Mouse (Mus musculus): Measurements from ENCODE around the gene Fam83e. TPM values are rescaled to one million over a fixed set of nuclear protein-coding genes. Genes with fewer than 3 reads are reported as not detected.
A peak's percentile ranks its signal among the peaks of the same experiment; 100 is the strongest.

Fam83e gene
- total RNA-seq (2021): under 1 TPM; 0.38 to 0.43 TPM

DNA sequence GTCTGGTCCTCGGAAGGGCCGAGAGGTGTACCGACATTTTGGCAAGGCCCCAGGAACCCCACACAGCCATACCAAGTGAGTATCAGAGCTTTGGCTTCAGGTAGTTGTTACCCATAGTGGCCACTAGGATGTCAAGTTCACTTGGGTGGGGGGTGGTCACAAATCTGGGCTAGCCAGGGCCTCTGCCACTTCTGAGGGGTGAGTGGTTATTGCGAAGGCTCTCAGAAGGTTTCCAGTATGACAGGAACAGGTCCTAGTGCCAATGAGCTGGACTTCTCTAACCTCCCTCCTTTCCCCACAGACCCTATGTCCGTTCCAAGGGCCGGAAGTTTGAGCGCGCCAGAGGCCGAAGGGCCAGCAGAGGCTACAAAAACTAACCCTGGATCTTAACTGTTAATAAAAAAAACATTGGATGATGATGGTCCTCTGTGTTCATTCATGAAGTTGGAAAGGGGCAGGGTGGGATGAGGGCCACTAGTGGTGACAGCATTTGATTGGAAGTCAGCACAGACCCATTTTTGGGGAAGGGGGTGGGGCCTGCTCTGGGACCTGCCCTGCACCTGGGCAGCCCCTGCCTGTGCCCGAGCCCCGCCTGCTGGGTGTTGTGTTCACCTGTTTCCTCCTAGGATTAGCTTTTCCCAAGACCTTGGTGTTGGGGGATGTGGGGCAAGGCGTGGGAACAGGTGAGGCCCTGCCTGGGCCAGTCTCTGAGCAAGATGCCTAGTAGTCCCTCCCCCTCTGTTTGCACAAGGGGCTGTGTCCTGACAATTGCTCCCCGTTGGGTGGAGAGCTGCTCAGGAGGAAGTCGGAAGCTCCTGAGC, at the start of gene Fam83e:
Gene Fam83e, plus strand, starts transcription at position 800 of the 821 bp plus-strand sequence.
- no peak for DNase-seq

DNA sequence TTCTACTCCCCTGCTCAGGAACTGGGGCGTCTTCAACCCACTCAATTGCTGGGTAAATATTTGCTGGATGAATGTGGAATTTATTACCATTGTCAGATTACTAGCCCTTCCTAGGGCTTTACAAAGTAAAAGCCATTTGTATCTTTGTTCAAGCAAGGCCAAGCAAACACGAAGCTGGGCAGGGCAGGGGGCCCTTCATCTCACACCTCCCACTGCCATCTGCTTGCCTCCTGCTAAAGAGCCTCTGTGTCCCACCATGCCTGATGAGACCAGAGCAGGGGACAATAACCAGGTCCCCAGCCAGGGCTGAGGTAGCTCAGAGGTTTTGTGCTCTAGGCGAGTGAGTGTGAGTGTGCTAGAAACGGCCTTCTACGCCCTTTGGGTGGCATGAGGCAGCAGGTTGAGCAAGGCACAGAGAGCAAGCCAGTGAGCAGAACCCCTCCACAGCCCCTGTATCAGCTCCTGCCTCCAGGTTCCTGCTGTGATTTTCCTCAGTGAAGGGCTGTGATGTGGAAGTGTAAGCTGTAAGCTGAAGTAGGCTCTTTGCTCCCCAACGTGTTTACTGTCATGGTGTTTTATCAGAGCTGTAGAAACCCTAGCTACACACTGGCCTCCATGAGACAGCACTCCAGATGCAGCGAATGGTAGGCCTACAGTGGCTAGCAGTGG, 43.3 kb upstream of the Fam83e start:
- no peak for DNase-seq

DNA sequence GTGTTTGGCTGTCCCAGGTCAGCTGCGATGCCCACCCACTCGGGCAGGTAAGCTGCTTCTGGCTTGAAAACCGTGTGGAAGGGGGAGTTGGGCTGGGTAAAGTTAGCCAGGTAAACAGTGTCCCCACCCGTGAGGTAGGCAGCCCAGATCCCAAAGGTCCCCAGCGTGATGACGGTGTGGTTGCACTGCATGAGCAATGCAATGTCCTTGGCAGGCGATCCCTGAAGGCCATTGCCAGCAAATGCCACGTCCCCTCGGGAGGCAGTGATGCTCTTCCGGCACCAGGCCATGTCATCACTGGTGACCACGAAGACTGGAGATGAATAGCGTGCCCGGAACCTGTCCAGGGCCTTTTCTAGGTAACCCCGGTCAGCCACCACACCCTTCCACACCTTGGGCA, 42.5 kb upstream of the Fam83e start:
- no peak for DNase-seq

DNA sequence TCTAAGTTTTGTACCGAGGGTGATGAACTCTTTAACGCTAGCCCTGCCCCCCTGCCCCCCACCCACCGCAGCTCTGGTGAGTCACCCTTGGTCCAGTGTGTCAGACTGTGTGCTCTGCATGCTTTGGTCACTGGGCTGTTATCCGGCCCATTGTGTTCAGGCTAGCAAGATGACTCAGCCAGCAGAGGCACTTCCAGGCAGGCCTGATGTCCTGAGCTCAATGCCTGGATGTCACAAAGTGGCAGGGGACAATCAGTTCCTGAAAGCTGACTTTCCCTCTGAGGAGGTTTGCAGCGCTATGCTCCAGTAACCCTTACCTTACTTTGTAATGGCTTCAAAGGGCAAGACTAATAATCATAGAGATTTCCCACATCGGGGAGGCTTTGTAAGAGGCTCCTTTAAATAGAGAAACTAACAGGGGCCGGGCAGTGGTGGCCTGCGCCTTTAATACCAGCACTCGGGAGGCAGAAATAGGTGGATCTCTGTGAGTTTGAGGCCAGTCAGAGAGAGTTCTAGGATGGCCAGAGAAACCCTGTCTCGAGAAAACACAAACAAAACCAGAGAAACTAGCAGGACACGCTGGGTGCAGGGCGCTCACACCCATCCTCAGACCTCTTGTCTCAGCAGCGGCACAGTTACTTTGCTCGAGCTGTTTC, 40.9 kb upstream of the Fam83e start:
- DNase-seq: peak; percentile 70

DNA sequence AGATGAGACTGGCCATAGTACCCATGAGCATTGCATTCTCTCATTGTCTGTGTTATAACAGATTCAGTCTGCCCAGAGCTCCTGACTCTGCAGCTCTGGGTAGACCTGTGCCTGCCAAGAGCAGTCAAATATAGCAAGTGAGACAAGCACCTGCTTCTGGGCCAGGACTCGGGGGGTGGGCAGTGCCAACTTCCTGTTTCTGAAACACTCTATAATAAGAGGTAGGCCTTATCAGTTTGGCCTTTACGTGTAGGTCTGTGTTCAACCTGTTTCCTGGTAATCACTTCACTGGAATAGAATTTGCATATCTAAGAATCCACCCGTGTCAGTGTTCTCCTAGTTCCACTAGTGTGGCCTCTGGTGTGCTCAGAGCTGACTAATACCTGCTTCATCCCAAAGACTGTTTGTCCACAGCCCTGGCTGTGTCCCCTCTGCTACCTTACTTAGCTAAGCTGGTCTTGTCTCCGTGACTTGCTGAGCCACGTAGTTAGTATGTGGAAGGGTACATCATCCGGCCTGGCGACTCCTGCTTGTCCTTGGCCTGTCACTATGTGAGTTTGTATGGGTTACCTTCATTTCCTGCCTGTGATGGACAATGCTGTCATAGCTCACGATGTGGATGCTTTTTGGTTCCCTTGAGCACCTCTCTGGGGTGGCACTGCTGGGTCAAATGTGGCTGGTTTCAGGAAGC, 39.8 kb upstream of the Fam83e start:
- peak; percentile 73 for DNase-seq

DNA sequence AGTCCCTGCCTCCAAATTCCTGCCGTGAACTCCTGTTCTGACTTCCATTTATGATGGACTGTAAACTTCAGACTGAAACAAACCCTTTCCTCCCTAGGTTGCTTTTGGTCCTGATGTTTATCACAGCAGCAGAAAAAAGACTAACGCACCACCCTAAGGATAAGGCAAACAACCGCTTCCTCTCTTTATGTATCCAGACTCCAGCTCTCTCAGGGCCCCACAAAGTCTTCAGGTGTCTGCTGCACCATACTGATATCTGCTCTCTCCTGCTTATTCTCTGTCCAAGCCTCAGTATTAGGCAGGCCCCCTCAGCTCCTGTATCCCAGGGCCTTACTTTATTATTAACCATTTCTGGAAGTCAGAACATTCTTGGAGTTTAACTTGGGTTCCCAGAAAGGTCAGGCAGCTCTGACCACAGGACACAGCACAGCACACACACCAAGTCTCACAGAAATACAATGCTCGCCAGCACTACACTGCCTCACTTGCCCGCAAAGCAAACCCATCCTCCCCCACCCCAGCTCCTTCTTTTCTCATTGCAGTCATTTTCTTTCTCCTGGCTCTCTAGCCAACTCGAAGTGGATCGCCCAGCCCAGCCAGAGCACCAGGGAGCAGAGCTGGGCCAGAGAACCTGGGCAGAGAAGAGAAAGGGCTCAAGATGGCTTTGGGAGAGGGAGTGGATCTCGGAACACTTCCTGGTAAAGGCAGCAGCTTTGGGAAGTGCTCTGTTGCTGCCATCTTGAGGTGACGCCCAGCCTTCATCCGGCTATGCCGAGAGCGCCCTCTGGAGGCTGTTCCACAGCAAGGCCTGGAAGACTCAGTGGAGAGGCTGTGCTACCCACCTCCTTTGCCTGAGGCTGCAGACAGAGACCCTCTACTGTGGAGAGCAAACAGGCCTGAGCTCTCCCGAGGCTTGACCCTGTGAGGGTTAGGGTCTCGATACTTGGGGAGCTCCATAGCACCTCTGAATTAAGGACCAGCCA, 38.6 kb upstream of the Fam83e start:
- DNase-seq: peak; percentile 95

DNA sequence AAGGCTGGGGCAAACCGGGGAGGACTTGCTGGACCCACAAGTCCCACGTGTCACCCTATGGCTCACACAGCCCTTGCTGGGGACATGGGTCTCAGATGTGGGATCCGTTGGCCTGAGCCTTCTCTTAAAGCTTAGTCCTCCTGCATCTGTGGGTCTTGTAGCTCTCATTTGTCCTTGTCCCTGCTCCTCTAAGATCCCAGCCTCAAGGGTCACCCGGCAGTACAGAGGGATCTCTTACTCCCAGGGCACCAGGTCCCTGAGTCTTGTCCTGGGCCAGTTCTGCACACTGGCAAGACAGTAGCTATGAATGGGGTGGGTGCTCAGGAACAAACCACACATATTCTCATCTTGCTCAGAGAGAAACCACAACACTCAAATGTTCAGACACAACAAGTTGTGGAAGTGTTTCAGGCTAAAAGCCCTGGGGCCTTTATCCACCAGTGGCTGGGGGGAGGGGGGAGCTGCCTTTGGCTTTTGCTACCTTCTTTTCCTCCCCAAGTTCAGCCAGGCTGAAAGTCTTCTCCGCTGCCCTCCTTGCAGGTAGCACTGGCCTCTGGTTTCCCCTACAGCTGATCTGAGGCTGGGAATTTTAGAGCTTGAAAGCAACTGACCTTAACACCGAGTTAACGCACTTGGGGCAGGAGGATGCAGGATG, 37.5 kb upstream of the Fam83e start, which contains the start of gene Ntn5:
Gene Ntn5, plus strand, starts transcription at position 627 of the 655 bp plus-strand sequence.
- DNase-seq: no peak

DNA sequence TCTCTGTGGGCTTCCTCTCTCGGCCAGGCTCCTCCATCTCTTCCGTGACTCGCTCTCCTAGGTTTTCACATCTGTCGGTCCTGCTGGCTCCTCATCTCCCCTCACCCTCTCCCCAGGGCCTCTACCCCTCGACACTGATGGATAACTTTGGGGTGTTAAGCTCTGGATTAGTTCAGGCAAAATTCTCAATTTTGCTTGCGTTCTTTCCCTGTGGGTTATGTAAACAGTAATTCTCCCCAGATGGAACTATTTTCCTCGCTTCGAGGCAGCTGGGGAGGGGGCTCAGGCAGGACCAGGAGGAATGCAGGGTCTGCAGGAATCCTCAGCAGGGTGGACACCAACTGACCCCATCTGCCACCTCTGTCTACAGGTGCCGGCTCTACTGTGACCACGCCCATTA, 35.2 kb upstream of the Fam83e start:
- DNase-seq: no peak

DNA sequence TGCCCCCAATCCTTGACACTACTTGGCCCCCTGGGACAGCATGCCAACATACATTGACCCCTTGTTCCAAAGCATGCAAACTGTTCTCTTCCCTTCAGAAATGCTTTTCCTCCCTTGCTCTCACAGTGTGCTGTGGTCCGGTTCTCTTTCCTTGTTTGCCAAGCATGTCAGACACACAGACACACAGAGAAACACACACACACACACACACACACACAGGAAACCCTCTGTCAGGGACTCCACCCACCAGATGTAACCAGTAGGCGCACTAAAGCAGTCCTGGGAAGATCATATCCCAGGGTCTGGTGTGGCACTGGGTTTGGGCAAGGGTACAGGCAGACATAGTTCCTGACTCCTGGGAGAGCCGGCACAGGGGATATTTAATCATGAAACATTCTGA, 34.2 kb upstream of the Fam83e start:
- DNase-seq: no peak

DNA sequence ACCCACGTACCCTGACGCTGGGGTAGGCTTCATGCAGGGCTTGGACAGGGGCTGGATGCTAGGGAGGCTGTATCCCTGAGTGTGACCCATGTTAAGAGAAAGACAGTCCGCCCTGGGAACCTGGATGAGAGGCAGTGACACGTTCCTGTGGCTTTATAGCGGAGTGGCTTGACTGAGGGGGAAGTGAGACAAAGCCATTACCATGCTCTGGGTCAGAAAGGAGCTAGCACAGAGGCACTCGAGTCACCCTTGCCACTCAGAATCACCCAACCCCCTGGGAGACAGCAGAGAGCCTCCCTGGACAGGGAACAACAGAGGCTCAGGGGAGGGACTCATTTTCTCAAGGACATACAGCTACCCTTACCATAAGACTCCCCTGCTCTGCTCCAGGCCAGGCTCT, 31.9 kb upstream of the Fam83e start:
- no peak for DNase-seq

DNA sequence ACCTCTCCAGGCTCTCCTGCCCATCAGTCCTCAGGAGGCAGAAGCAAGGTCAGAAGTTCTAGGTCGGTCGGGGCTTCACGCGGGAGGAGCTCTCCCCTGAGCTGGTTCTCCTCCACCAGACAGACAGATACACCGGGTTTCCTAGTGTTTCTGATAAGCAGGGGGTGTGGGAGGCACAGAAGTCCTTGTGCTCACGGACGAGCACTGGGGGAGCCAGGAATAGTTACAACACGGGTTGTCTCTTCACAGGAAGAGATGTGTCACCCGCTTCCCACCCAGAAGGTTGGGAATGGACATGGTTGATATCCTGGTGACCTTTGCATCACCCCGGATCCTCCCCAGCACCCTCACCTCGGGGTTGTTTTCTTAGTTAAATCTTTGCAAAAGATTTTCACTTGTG, 31.2 kb upstream of the Fam83e start:
- DNase-seq: no peak

DNA sequence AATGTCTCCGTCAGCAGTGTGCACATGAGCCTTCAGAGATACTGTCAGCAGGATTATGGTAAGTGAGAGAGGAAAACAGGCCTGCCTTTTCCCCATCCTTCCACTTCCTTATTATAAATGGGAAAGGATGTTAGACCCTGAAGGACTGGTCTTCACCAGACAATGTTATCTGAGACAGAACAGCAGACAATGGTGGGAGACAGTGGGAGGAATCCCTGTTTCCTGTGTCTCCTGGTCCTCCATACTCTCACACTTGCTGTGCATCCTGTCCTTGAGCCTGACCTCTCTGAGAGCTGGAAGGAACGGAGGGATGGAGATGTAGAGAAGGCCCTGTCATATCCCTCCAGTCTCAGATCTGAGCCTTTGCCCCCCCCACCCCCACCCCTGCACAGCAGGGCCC, 28.6 kb upstream of the Fam83e start:
- no peak for DNase-seq

DNA sequence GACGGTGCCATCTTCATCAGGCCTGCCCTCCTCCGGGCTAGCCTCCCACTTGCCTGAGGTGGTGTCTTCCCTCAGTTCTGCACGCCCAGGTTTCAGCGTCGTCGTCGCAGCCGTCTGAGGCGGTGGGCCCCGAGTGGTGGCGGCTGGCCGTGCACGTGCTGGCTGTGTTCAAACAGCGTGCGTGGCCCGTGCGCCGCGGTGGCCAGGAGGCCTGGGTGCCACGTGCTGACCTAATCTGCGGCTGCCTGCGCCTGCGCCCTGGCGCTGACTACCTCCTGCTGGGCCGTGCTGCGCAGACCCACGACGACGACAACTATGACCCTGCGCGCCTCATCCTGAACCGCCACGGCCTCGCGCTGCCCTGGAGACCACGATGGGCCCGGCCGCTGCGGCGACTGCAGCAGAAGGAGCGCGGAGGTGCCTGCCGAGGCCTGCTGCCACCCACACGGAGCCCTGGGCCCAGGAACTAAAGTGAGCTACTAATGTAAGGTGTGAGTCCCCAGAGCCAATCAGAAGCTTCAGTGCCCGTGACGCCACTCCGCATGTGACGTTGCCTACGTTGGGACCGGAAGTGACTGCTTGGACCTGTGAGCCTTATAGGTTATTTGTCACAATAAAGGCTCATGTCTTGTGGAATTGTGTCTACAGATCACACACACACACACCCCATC, 27.0 kb upstream of the Fam83e start, which contains the start of gene Sec1:
Gene Sec1, minus strand, starts transcription at position 482 of the 671 bp plus-strand sequence.
- peak; percentile 4 for DNase-seq

DNA sequence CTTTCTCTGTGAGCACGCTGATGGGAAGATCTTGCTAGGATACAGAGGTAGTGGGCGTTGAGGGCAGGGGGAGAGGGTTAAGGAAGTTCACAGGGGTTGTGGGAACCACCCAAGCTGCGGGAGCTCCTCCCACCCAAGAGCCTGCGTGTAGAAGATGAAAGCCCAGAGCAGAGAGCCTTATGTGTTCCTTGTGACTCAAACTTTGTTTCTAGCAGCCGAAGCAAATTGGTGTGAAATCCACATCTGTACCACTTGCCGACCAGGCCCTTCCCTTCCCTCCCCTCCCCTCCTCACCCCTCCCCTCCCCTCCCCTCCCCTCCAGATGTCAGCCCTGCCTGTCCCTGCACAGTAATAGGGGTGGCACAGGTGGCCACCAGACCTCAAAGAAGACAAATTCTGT, 25.9 kb upstream of the Fam83e start:
- DNase-seq: no peak

DNA sequence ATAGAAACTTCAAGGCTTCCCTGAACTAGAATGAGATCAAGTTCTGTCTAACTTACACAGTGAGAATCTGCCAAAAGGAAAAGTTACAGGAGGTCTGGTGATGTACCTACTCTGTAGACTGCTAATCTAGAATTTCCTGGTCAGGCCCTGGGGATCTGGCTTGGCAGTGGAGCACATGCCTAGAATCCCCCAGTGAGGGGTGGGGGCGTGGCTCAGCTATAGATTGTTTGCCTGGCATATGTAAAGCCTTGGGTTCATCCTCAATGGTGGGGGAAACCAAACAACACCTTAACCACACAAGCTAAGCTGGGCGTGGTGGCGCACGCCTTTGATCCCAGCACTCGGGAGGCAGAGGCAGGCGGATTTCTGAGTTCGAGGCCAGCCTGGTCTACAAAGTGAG, 23.1 kb upstream of the Fam83e start:
- no peak for DNase-seq

DNA sequence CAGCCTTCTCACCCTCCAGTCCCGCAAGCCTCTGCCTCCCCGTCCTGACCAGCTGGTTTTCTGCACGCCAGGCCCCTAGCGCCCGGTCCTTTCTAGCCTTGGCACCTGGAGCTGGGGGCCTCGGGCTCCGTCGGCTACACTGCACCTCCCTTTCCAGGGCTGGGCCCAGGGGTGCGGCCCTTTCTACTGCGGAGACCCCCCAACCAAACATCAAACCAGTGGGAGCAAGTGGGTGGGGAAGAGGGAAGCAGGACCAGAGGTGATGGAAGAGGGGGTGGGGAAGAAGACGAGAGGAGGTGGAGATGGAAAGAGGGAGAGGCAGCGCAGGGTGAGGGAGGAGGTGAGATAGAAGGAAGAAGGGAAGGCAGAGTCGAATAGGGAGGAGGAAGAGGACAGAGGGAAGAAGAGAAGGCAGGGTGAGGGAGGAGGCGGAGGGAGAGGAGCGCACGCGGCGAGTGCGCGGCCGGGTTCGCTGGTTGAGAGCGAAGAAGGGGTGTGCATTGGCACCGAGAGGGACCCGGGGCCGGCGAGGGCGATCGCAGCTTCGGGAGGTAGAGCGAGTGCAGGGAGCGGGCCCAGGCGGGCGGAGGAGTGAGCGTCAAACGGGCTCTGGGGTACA, 21.4 kb upstream of the Fam83e start, which contains the start of gene Car11:
Gene Car11, plus strand, starts transcription at position 321 of the 619 bp plus-strand sequence.
- DNase-seq: peak; percentile 33

DNA sequence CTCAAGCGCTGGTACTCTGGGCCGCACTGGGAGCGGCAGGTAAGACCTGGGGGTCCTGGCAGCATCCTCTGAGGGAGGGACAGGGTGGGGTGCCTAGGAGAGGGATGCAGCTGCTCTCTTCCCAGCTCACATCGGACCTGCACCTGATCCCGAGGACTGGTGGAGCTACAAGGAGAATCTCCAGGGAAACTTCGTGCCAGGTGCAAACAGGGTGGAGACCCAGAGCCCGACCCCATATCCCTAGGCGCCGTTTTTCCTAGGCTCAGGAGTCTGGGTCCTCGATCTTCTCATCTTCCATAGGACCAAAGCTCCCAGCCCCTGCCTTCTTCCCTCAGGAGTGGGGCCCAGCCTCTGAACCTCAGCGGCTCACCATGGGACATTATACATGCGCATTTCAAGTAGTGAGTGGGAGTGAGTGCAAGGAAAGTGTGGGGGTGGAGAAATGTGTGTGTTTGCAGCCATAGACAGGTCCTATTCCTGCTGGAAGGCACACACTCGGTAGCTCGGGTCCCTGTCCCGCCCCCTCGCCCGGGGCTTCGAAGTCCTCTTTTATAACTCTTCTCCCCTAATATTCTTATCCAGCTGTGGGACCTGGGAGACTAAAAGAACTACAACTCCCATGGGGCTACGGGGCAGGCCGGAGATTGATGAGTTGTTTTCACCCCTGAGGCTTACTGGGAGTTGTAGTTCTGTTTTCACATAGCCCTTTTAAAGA, 20.6 kb upstream of the Fam83e start:
- peak; percentile 79 for DNase-seq

DNA sequence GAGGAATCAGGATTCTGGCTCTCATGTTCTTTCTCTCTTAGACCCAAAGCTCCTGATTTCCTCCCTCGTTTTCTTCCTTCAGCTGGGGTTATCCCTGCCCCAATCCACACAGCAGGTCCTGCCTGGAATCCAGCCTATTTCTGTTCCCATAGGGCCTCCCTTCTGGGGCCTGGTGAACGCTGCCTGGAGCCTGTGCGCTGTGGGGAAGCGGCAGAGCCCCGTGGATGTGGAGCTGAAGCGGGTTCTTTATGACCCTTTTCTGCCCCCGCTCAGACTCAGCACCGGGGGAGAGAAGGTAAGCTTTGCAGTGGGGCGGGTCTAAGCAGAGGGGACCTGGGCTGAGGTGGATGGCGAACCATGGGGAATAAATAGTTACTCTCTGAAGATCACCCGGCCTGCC, 19.9 kb upstream of the Fam83e start:
- DNase-seq: peak; percentile 57

DNA sequence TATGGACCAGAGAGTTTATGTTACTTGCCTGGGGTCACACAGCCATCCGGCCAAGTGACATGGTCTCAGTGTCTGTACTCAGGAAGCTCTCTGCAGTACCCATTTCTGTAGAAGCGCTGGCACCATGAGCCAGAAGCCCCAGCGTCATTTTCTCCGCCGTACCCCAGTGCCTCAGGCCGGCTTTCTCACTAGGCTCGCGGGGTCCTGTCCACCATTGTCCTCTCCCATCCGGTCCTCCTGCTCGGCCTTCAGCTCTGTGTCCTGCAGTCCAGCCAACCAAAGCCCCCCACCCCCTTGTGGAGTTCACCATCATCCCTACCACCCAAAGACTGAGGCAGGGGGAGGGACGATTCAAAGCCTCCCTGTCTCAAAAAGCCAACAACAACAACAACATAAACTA, 19.4 kb upstream of the Fam83e start:
- DNase-seq: no peak
